Mouse (Mus musculus) limb, embryonic 12.5 days (tissue): ENCODE measurements at regions not wholly inside any gene's neighbourhood (a gene's known extent, or its start where the extent isn't known, plus 50 kb on each side); places are given as distances from the start of the nearest gene placed in this dataset.

Experiments
- ATAC-seq: fragments of 200-750 bp; cut with Nextera tagmentation; 2 replicates; pipeline ENCODE4 v1.8.0; 2017; ENCODE audit warnings: low read depth, moderate TSS enrichment; ENCODE audit not compliant: insufficient number of reproducible peaks, insufficient read depth, low FRiP score, low TSS enrichment
- H3K27ac ChIP-seq: fragments of 300-500 bp; sonication (generic); 2 replicates; pipeline ENCODE4 v1.5.1; 2016; ENCODE audit warnings: mild to moderate bottlenecking, moderate library complexity
- H3K27me3 ChIP-seq: fragments of 300-500 bp; sonication (generic); 2 replicates; pipeline ENCODE4 v1.6.1; 2016; ENCODE audit warnings: mild to moderate bottlenecking, moderate library complexity
- H3K36me3 ChIP-seq: fragments of 300-500 bp; sonication (generic); 2 replicates; pipeline ENCODE4 v1.6.1; 2016; ENCODE audit warnings: mild to moderate bottlenecking, moderate library complexity
- H3K4me1 ChIP-seq: fragments of 300-500 bp; sonication (generic); replicated peaks from 2 replicates; pipeline ENCODE4 v1.6.1; 2016
- H3K4me2 ChIP-seq: fragments of 300-500 bp; sonication (generic); 2 replicates; pipeline ENCODE4 v1.6.1; 2016; ENCODE audit warnings: mild to moderate bottlenecking, moderate library complexity
- H3K4me3 ChIP-seq: fragments of 300-500 bp; sonication (generic); replicated peaks from 2 replicates; pipeline ENCODE4 v1.5.1; 2016; ENCODE audit warnings: mild to moderate bottlenecking
- H3K9ac ChIP-seq: fragments of 300-500 bp; sonication (generic); replicated peaks from 2 replicates; pipeline ENCODE4 v1.6.1; 2016; ENCODE audit warnings: mild to moderate bottlenecking, moderate library complexity
- H3K9me3 ChIP-seq: fragments of 300-500 bp; sonication (generic); 2 replicates; pipeline ENCODE4 v1.6.1; 2016; ENCODE audit warnings: mild to moderate bottlenecking, moderate library complexity
- WGBS: fragments of 180-500 bp; shearing (Covaris S2); methylation state at CpG from one replicate; pipeline ENCODE4 v1.1.7; 2016; 5-methylcytosine and 5-hydroxymethylcytosine counted together

GRCm38 (mm10) chr2:173334856-173335595, 58.7 kb upstream of the Pmepa1 start:
- peaks cover 46% of the 10 kb centered on the region for H3K4me1 ChIP-seq

DNA sequence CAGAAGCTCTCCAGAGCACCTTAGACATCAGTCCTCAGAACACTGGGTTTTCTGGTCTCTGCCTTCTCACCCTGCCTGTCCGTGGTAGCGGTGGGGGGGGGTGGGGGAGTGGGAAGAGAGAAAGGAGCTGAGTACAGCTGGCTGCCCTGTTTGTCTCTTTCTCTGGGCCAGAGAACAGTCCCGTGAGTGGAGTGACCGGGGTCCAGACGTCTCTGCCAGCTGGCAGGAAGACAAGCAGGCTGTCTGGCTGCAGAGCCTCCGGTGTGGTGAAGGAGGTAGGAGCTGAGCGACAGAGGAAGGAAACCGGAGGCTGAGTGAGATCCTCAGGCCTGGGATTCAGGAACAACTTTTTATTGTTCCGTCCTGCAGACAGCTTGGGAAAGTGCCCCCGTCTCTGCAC, 59.5 kb upstream of the Pmepa1 start:
- Histone ChIP-seq H3K4me3 (no peak overlapping the region), H3K27ac (peak overlapping the region; percentile 75), H3K4me2 (peak overlapping the region; percentile 33), H3K4me1 (peaks cover 54% of the 10 kb centered on the region), H3K36me3 (no peaks in the 10 kb centered on the region), H3K27me3 (peaks cover 42% of the 10 kb centered on the region), H3K9me3 (no peaks in the 10 kb centered on the region), H3K9ac (no peak overlapping the region)
- 12% methylated on average over 10 of the region's 10 CpGs for WGBS
- no peak for ATAC-seq

More at GRCm38 (mm10) chr2:173334856-173335595, 58.7 kb upstream of the Pmepa1 start:
- Histone ChIP-seq H3K27me3 (peaks cover 47% of the 10 kb centered on the region), H3K9ac (no peak overlapping the region), H3K4me2 (no peak overlapping the region), H3K4me3 (no peak overlapping the region), H3K9me3 (no peaks in the 10 kb centered on the region), H3K36me3 (no peaks in the 10 kb centered on the region), H3K27ac (peak overlapping the region; percentile 75)
- WGBS, result 16% methylated on average over 15 of the region's 15 CpGs
- ATAC-seq, result no peak

DNA sequence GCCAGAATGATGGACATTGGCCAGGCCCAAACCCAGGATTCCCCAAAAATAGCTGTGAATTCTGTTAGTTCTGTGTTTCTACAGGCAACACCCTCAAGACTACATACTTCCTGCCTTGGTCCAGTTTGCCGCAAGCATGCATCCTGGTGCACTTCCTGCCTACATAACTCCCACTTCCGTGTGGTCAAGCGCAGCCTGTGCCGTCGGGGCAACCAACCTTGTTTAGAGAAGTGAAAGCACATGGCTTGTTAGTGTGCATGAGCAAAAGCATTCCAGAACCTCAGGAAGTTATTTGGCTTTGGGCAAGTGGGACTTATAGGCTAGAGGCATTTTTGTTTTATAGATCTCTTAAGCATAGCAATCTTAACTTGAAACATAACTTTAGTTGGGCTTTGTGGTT, 61.3 kb upstream of the Pmepa1 start:
- Histone ChIP-seq H3K4me2 (no peak overlapping the region), H3K9me3 (no peaks in the 10 kb centered on the region), H3K27me3 (peaks cover 36% of the 10 kb centered on the region), H3K36me3 (no peaks in the 10 kb centered on the region), H3K9ac (no peak overlapping the region), H3K27ac (0 out of 2 replicates have a peak overlapping the region, but pooled peaks have one; percentile 5), H3K4me3 (no peak overlapping the region), H3K4me1 (peaks cover 70% of the 10 kb centered on the region)
- 58% methylated on average over 5 of the region's 5 CpGs for WGBS
- no peak for ATAC-seq

DNA sequence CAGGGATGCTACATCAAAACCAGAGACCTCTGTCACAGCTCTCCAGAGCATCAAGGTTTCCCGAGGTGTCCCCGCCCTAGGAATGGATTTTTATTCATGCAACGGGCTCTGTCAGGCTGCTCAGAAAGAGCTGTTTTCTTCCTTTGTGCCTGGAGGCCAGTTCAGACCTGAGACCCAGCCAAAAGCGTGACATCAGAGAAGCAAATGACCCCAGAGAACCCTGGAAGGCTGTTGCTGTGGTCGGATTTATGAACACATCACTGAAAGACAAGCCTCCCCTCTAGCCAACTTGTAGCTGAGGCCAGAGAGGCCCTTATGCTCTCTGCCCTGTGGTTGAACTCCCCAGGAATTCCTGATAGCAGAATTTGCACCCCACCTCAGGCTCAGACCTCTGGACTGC, 62.3 kb upstream of the Pmepa1 start:
- Histone ChIP-seq H3K4me1 (peaks cover 80% of the 10 kb centered on the region), H3K36me3 (no peaks in the 10 kb centered on the region), H3K27me3 (peaks cover 34% of the 10 kb centered on the region), H3K4me2 (no peak overlapping the region), H3K4me3 (no peak overlapping the region), H3K27ac (peak overlapping the region; percentile 42), H3K9ac (no peak overlapping the region), H3K9me3 (no peaks in the 10 kb centered on the region)
- WGBS, result 49% methylated on average over 5 of the region's 5 CpGs
- no peak; the same call in 1 of the 2 replicates for ATAC-seq

GRCm38 (mm10) chr2:173339211-173339610, 62.9 kb upstream of the Pmepa1 start:
- H3K9ac ChIP-seq, result no peak overlapping the region
- no peak overlapping the region for H3K4me3 ChIP-seq
- peaks cover 5% of the 10 kb centered on the region; the same call in 1 of the 2 replicates for H3K9me3 ChIP-seq
- no peak for ATAC-seq
- H3K4me2 ChIP-seq, result no peak overlapping the region
- no peaks in the 10 kb centered on the region for H3K36me3 ChIP-seq
- peaks cover 29% of the 10 kb centered on the region for H3K27me3 ChIP-seq
- peaks cover 82% of the 10 kb centered on the region for H3K4me1 ChIP-seq
- peak overlapping the region; percentile 42; the same call in 1 of the 2 replicates for H3K27ac ChIP-seq
- WGBS, result 43% methylated on average over 3 of the region's 3 CpGs

- 2% methylated on average over 26 of the region's 26 CpGs for WGBS
Measured at GRCm38 (mm10) chr2:173340044-173340601, 63.8 kb upstream of the Pmepa1 start.

DNA sequence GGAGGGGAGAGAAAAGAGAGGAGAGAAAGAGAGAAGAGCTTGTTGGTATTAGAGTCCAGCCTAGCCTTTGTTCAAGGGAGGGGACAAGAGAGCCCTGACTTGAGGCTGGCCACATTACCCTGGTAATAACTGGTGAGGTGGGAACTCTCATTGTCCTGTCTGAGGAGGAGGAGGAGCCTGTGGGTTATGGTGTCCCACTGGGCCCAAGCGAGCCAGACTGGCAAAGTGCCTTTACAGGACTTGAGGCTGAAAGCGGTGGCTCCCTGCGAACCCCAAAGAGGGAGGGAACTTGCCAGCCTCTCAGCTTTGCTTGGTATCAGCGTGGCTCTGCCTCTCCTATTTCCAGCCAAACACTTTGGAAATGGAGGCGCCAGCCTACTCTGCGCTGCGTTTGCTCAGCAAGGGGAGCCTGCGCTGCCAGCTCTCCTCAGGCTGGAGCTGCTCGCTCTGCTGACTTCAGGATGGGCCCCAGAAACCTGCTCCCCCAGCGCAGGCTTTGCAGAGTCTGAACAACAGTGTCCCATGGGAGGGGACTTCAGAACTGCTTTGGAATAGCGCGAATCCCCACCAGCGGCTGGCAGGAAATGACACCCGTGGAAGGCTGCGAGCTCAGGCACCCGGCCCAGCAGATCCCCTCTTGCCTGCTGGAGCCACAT, 66.4 kb upstream of the Pmepa1 start:
- Histone ChIP-seq H3K4me1 (peaks cover 54% of the 10 kb centered on the region), H3K4me2 (0 out of 2 replicates have a peak overlapping the region, but pooled peaks have one; percentile 5), H3K9ac (no peak overlapping the region), H3K36me3 (no peaks in the 10 kb centered on the region), H3K4me3 (no peak overlapping the region), H3K9me3 (peaks cover 8% of the 10 kb centered on the region; the same call in 1 of the 2 replicates), H3K27ac (peak overlapping the region; percentile 47; the same call in 1 of the 2 replicates), H3K27me3 (peaks cover 20% of the 10 kb centered on the region)
- 27% methylated on average over 16 of the region's 16 CpGs for WGBS
- no peak for ATAC-seq

More at GRCm38 (mm10) chr2:173340044-173340601, 63.8 kb upstream of the Pmepa1 start:
- H3K4me3 ChIP-seq, result peak overlapping the region; percentile 23
- no peaks in the 10 kb centered on the region for H3K36me3 ChIP-seq
- H3K9ac ChIP-seq, result 0 out of 2 replicates have a peak overlapping the region, but pooled peaks have one; percentile 18
- H3K27ac ChIP-seq, result peak overlapping the region; percentile 66
- H3K4me1 ChIP-seq, result peaks cover 73% of the 10 kb centered on the region
- H3K27me3 ChIP-seq, result peaks cover 20% of the 10 kb centered on the region
- no peak for ATAC-seq
- peak overlapping the region; percentile 53 for H3K4me2 ChIP-seq
- peaks cover 8% of the 10 kb centered on the region; the same call in 1 of the 2 replicates for H3K9me3 ChIP-seq

GRCm38 (mm10) chr2:173343665-173344064, 67.3 kb upstream of the Pmepa1 start:
- Histone ChIP-seq H3K9ac (no peak overlapping the region), H3K4me3 (no peak overlapping the region), H3K27me3 (peaks cover 19% of the 10 kb centered on the region; the same call in 1 of the 2 replicates), H3K4me1 (peaks cover 50% of the 10 kb centered on the region), H3K4me2 (no peak overlapping the region), H3K9me3 (peaks cover 8% of the 10 kb centered on the region; the same call in 1 of the 2 replicates), H3K36me3 (no peaks in the 10 kb centered on the region), H3K27ac (no peak overlapping the region)
- 93% methylated on average over 2 of the region's 2 CpGs for WGBS
- ATAC-seq, result no peak

GRCm38 (mm10) chr2:173344221-173344620, 67.9 kb upstream of the Pmepa1 start:
- H3K27me3 ChIP-seq, result peaks cover 19% of the 10 kb centered on the region; the same call in 1 of the 2 replicates
- H3K9me3 ChIP-seq, result peaks cover 8% of the 10 kb centered on the region; the same call in 1 of the 2 replicates
- peaks cover 45% of the 10 kb centered on the region for H3K4me1 ChIP-seq
- no peak overlapping the region for H3K9ac ChIP-seq
- no peaks in the 10 kb centered on the region for H3K36me3 ChIP-seq
- ATAC-seq, result no peak
- WGBS, result 91% methylated on average over 5 of the region's 5 CpGs
- no peak overlapping the region for H3K27ac ChIP-seq
- no peak overlapping the region for H3K4me2 ChIP-seq
- no peak overlapping the region for H3K4me3 ChIP-seq

GRCm38 (mm10) chr2:173347341-173347740, 71.0 kb upstream of the Pmepa1 start:
- 68% methylated on average over 11 of the region's 11 CpGs for WGBS
- H3K27me3 ChIP-seq, result peaks cover 19% of the 10 kb centered on the region; the same call in 1 of the 2 replicates
- H3K36me3 ChIP-seq, result no peaks in the 10 kb centered on the region
- ATAC-seq, result no peak
- no peak overlapping the region for H3K4me2 ChIP-seq
- no peak overlapping the region for H3K4me3 ChIP-seq
- peaks cover 8% of the 10 kb centered on the region; the same call in 1 of the 2 replicates for H3K9me3 ChIP-seq
- H3K9ac ChIP-seq, result no peak overlapping the region
- peaks cover 40% of the 10 kb centered on the region for H3K4me1 ChIP-seq
- H3K27ac ChIP-seq, result no peak overlapping the region

DNA sequence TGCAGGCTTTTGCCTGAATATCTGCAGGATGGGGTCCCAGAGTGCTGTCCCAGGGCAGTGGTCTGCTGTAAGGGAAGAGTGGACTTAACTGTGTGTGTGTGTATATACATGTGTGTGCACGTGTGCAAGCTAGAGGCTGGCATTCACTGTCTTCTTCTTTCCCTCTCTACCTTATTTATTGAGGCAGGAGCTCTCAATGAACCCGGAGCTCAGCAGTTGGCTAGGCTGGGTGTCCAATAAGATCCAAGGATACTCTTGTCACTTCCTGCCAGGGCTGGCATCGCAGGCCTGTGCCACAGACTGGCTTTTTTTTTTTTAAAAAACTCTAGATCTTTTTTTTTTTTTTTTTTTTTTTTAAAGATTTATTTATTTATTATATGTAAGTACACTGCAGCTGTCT, 72.4 kb upstream of the Pmepa1 start:
- Histone ChIP-seq H3K4me2 (no peak overlapping the region), H3K4me1 (peaks cover 40% of the 10 kb centered on the region), H3K27me3 (peaks cover 17% of the 10 kb centered on the region; the same call in 1 of the 2 replicates), H3K4me3 (no peak overlapping the region), H3K36me3 (no peaks in the 10 kb centered on the region), H3K9me3 (peaks cover 8% of the 10 kb centered on the region; the same call in 1 of the 2 replicates), H3K27ac (no peak overlapping the region), H3K9ac (no peak overlapping the region)
- ATAC-seq, result no peak
- WGBS, result 75% methylated on average over 3 of the region's 3 CpGs
